Mouse (Mus musculus) embryonic facial prominence, embryonic 11.5 days (tissue): Measurements from ENCODE around the gene 2300003K06Rik. TPM values are rescaled to one million over a fixed set of nuclear protein-coding genes. Genes with fewer than 3 reads are reported as not detected.
"Not testable (repeated sequence)": the region's sequence is repeated elsewhere in the genome, so short reads cannot be mapped to it uniquely, and the experiment has no call there.

Experiments used
- ATAC-seq: fragments of 200-750 bp; cut with Nextera tagmentation; replicated peaks from 2 replicates; pipeline ENCODE4 v1.8.0; 2017; ENCODE audit warnings: low read depth; ENCODE audit not compliant: insufficient number of reproducible peaks, low FRiP score, low TSS enrichment
- DNase-seq: peaks from one replicate; pipeline ENCODE4 v3.0.0-alpha.2; 2015; ENCODE audit warnings: low spot score
- H3K27ac ChIP-seq: fragments of 300-500 bp; sonication (generic); replicated peaks from 2 replicates; pipeline ENCODE4 v1.5.1; 2014; ENCODE audit warnings: mild to moderate bottlenecking, low read depth, low read length, control low read depth
- H3K27me3 ChIP-seq: fragments of 300-500 bp; sonication (generic); 2 replicates; pipeline ENCODE4 v1.6.1; 2014; ENCODE audit warnings: mild to moderate bottlenecking, low read length, moderate library complexity, mixed read lengths; ENCODE audit not compliant: control insufficient read depth, insufficient read depth
- H3K36me3 ChIP-seq: fragments of 300-500 bp; sonication (generic); replicated peaks from 2 replicates; pipeline ENCODE4 v1.6.1; 2014; ENCODE audit warnings: low read depth, mild to moderate bottlenecking, low read length, moderate library complexity, mixed read lengths; ENCODE audit not compliant: control insufficient read depth, insufficient read depth
- H3K4me1 ChIP-seq: fragments of 300-500 bp; sonication (generic); 2 replicates; pipeline ENCODE4 v1.6.1; 2014; ENCODE audit warnings: low read length, mixed read lengths; ENCODE audit not compliant: control insufficient read depth, insufficient read depth
- H3K4me2 ChIP-seq: fragments of 300-500 bp; sonication (generic); 2 replicates; pipeline ENCODE4 v1.6.1; 2014; ENCODE audit warnings: low read depth, mild to moderate bottlenecking, control low read depth, low read length, moderate library complexity
- H3K4me3 ChIP-seq: fragments of 300-500 bp; sonication (generic); 2 replicates; pipeline ENCODE4 v1.5.1; 2014; ENCODE audit warnings: low read depth, low read length, control low read depth
- H3K9ac ChIP-seq: fragments of 300-500 bp; sonication (generic); replicated peaks from 2 replicates; pipeline ENCODE4 v1.6.1; 2014; ENCODE audit warnings: mild to moderate bottlenecking, control low read depth, low read length
- H3K9me3 ChIP-seq: fragments of 300-500 bp; sonication (generic); replicated peaks from 2 replicates; pipeline ENCODE4 v1.6.1; 2016; ENCODE audit warnings: mild to moderate bottlenecking, low read length, inconsistent platforms, mixed read lengths; ENCODE audit not compliant: control insufficient read depth
- WGBS: fragments of 180-500 bp; shearing (Covaris S2); extraction: QIAGEN DNeasy Blood & Tissue Kit; methylation state at CpG from one replicate; pipeline ENCODE4 v1.1.7; 2014; 5-methylcytosine and 5-hydroxymethylcytosine counted together
- polyA plus RNA-seq: library from polyadenylated mRNA; unstranded; fragments of >200 nt; fragmentation: Nextera tagmentation; extraction: Ambion mirVana; gene quantifications from 2 replicates; pipeline ENCODE4 v1.2.1, GENCODE M21; 2014

2300003K06Rik gene
- polyA plus RNA-seq, 1 experiment from 2014 or later: not detected

DNA sequence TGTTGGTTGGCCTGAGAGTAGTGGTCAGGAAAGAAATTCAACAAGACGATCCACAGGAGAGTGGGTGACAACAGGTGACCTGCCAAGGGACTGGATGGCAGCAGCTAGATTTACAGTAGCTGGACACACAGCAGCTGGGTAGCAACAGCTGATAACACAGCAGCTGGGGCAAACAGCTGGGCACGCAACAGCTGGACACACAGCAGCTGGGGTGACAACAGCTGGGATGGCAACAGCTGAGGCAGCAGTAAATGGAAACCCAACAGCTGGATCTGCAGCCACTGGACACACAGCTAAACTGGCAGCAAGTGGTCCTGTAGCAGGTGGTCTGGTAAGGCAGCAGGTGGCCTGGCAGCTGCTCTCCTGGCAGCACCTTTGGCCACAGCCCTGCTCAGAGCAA lies 8.9 kb upstream of the 2300003K06Rik start:
- no peaks in the 10 kb centered on the region for H3K4me1 ChIP-seq
- no peak for ATAC-seq

DNA sequence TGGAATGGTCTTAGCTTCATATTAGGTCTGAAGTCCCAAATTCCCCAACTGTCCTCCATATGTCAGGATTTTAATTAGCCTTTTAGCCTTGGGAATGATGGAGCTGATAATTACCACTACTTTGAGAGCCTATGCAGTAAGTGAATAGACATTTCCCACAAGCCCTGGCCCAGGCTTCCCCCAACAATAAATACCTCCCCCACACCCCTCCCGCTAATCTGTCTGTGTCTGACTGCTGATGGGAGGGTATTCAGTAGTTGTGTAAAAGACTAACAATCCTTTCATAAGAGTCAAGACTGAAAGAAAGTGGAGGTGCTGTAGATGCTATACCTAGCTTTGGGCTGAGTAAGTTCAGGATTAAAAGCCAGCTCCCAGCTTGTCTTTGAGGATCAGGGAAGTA lies 4.3 kb upstream of the 2300003K06Rik start:
- no peak overlapping the region for H3K4me2 ChIP-seq
- ATAC-seq (no peak), DNase-seq (no peak)
- H3K9me3 ChIP-seq: no peaks in the 10 kb centered on the region
- H3K27ac ChIP-seq: no peak overlapping the region
- no peak overlapping the region for H3K4me3 ChIP-seq
- H3K9ac ChIP-seq: no peak overlapping the region
- 86% methylated on average over 1 of the region's 1 CpGs for WGBS
- H3K27me3 ChIP-seq: no peaks in the 10 kb centered on the region
- no peaks in the 10 kb centered on the region for H3K4me1 ChIP-seq
- H3K36me3 ChIP-seq: no peaks in the 10 kb centered on the region

More for the DNA sequence above, 8.9 kb upstream of the 2300003K06Rik start:
- no peaks in the 10 kb centered on the region for H3K36me3 ChIP-seq
- 94% methylated on average over 2 of the region's 2 CpGs for WGBS
- no peak overlapping the region for H3K4me3 ChIP-seq
- H3K9me3 ChIP-seq: no peaks in the 10 kb centered on the region
- H3K9ac ChIP-seq: no peak overlapping the region
- H3K27ac ChIP-seq: no peak overlapping the region
- H3K27me3 ChIP-seq: no peaks in the 10 kb centered on the region
- no peak overlapping the region for H3K4me2 ChIP-seq
- no peak for DNase-seq

DNA sequence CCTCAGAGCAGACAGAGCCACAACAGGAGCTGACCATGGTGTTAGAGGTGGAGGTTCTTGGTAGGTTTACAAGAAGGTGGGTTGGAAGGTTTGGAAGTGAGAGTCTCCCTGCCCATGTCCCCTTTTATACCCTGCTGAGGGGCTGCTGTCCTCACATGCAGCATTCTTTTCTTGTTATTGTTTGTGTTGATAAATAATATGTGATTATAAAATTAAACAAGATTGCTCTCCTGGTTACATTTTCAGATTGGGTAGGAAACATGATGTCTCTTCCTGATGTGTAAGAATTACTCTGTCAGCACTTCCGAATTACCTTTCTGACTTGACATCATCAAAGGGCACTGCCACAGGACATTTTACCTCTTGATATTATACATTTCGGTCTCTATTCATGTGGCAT lies 22.3 kb downstream of the 2300003K06Rik start, which contains the start of gene Gm11564:
Gene Gm11564 (minus strand): TSS at position 101 of the 400 bp plus-strand sequence.
- not testable (repeated sequence) for H3K36me3 ChIP-seq, ATAC-seq, H3K9ac ChIP-seq, DNase-seq, H3K27me3 ChIP-seq, H3K4me2 ChIP-seq, H3K9me3 ChIP-seq, H3K4me1 ChIP-seq, H3K4me3 ChIP-seq, H3K27ac ChIP-seq
- WGBS: 82% methylated on average over 2 of the region's 2 CpGs

DNA sequence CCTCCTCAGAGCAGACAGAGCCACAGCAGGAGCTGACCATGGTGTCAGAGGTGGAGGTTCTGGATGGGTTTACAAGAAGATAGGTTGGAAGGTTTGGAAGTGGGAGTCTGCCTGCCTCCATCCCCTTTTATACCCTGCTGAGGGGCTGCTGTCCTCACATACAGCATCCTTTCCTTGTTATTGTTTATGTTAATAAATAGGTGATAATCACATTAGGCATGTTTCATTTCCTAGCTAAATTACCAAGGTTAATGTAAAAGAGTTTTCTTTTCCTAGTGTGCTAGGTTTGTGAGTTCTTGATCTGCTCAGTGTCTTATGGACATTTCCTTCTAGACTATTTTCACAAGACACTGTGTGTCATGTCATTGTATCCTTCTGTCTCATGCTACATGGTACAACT lies 28.1 kb downstream of the 2300003K06Rik start, which contains the start of gene Krtap4-13:
Gene Krtap4-13 (minus strand): TSS at position 101 of the 400 bp plus-strand sequence.
- not testable (repeated sequence) for H3K27me3 ChIP-seq, DNase-seq, H3K27ac ChIP-seq, H3K4me1 ChIP-seq, H3K4me3 ChIP-seq, ATAC-seq, H3K9ac ChIP-seq, H3K4me2 ChIP-seq, H3K36me3 ChIP-seq, H3K9me3 ChIP-seq

DNA sequence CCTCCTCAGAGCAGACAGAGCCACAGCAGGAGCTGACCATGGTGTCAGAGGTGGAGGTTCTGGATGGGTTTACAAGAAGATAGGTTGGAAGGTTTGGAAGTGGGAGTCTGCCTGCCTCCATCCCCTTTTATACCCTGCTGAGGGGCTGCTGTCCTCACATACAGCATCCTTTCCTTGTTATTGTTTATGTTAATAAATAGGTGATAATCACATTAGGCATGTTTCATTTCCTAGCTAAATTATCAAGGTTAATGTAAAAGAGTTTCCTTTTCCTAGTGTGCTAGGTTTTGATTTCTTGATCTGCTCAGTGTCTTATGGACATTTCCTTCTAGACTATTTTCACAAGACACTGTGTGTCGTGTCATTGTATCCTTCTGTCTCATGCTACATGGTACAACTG lies 33.5 kb downstream of the 2300003K06Rik start, which contains the start of gene Gm11554:
Gene Gm11554 (minus strand): TSS at position 101 of the 400 bp plus-strand sequence.
- not testable (repeated sequence) for DNase-seq, H3K27me3 ChIP-seq, H3K9ac ChIP-seq, ATAC-seq, H3K4me2 ChIP-seq, H3K9me3 ChIP-seq, H3K36me3 ChIP-seq, H3K4me3 ChIP-seq, H3K4me1 ChIP-seq, H3K27ac ChIP-seq
- no CpG with 5 or more reads among the region's 1 CpGs for WGBS

DNA sequence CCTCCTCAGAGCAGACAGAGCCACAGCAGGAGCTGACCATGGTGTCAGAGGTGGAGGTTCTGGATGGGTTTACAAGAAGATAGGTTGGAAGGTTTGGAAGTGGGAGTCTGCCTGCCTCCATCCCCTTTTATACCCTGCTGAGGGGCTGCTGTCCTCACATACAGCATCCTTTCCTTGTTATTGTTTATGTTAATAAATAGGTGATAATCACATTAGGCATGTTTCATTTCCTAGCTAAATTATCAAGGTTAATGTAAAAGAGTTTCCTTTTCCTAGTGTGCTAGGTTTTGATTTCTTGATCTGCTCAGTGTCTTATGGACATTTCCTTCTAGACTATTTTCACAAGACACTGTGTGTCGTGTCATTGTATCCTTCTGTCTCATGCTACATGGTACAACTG lies 39.0 kb downstream of the 2300003K06Rik start, which contains the start of gene Gm11569:
Gene Gm11569 (minus strand): TSS at position 101 of the 400 bp plus-strand sequence.
- not testable (repeated sequence) for H3K4me1 ChIP-seq, ATAC-seq, H3K4me3 ChIP-seq, H3K36me3 ChIP-seq, DNase-seq, H3K4me2 ChIP-seq, H3K9ac ChIP-seq, H3K27ac ChIP-seq, H3K27me3 ChIP-seq, H3K9me3 ChIP-seq
- WGBS: no CpG with 5 or more reads among the region's 1 CpGs

DNA sequence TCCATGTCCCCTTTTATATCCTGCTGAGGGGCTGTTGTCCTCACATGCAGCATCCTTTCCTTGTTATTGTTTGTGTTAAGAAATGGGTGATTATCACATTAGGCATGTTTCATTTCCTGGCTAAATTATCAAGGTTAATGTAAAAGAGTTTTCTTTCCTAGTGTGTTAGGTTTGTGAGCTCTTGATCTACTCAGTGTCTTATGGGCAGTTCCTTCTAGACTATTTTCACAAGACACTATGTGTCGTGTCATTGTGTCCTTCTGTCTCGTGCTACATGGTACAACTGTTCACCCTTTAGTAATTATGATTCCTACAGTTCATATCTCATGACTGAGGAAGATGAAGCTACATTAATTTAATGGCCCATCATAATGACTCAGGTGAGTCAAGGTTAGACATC lies 44.5 kb downstream of the 2300003K06Rik start, which contains the start of gene Gm11596:
Gene Gm11596 (minus strand): TSS at position 101 of the 400 bp plus-strand sequence.
- Histone ChIP-seq H3K4me2 (no peak within 1 kb of the TSS), H3K4me1 (no peaks in the 10 kb centered on the region), H3K36me3 (no peaks in the 10 kb centered on the region), H3K9me3 (no peaks in the 10 kb centered on the region), H3K27me3 (no peaks in the 10 kb centered on the region), H3K4me3 (no peak within 1 kb of the TSS), H3K27ac (no peak within 1 kb of the TSS), H3K9ac (no peak within 1 kb of the TSS)
- WGBS: 83% methylated on average over 2 of the region's 2 CpGs
- no peak for DNase-seq
- ATAC-seq: no peak
